Mouse (Mus musculus) central nervous system, embryonic 11.5 days (tissue): ENCODE results near the gene Hbb-bh1. TPM values are rescaled to one million over a fixed set of nuclear protein-coding genes. Genes with fewer than 3 reads are reported as not detected.

Experiments
- polyA plus RNA-seq: library from polyadenylated mRNA; depleted of rRNA; stranded (reverse); fragments of >200 nt; gene quantifications from 2 replicates; pipeline ENCODE4 v1.2.3, GENCODE M21; 2012; rRNA removed

Hbb-bh1 gene
- 1,953 and 3,124 TPM in 2 replicates for polyA plus RNA-seq

GRCm38 (mm10) chr7:103843034-103843433, at the start of gene Hbb-bh1:
Gene Hbb-bh1 (minus strand): TSS chr7:103843164.

DNA sequence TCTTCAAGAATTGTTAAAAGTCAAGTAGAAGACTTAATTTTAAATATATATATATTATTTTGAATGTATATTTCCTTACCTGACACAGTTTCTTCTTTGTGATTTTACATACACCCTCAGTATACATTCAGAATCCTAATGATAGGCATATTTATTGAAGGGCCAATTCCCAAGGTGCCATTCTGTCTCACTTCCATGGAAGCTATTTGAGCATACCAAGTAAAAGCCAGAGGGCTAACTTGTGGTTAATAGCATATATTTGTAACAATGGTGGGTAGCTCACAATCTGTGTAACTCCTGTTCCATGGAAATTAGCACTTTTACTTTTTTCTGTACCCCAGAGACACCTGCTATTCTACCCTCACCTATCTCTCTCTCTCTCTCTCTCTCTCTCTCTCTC, 43.2 kb upstream of the Hbb-bh1 start, which contains the start of gene Olfr66:
Gene Olfr66 (minus strand): TSS at position 101 of the 400 bp plus-strand sequence.

DNA sequence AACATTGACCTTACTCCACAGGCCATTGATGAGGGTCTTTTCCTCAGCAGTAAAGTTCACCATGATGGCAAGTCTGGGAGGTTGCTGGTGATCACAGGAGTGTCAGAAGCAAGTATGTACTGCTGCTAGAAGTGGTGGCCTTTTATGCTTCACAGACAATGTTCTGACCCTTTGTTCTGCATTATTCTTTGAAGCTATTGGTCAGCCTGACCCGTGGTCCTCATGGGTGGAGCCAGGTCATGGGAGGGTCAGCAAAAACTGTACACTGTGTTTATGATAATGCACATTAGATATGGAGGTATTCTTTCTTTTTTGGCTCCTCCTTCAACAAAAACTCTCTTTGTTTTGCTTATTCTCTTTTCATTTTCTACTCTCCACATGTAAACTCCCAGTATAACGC, 10.1 kb upstream of the Hbb-bh1 start, which contains the start of gene Hbb-y:
Gene Hbb-y (minus strand): TSS at position 127 of the 400 bp plus-strand sequence.

GRCm38 (mm10) chr7:103840268-103840667, 2.7 kb downstream of the Hbb-bh1 start, which contains the start of gene Hbb-bh2:
Gene Hbb-bh2 (minus strand): TSS chr7:103840520.

GRCm38 (mm10) chr7:103827808-103828207, 15.2 kb downstream of the Hbb-bh1 start, which contains the start of gene Hbb-bs:
Gene Hbb-bs (minus strand): TSS chr7:103828096.

DNA sequence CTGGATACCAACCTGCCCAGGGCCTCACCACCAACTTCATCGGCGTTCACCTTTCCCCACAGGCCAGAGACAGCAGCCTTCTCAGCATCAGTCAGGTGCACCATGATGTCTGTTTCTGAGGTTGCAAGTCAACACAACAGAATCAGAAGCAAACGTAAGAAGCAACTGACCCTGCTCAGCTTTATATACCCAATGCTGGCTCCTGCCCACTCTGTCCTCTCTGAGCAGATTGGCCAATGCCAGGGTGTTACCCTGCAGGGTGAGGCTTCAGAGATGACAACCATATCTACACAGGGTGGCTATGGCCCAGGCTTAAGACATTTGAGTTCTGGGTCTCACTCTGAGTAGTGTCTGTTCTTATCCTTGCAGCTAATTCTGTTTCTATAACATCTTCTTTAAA, 29.2 kb downstream of the Hbb-bh1 start, which contains the start of gene Hbb-bt:
Gene Hbb-bt (minus strand): TSS at position 231 of the 400 bp plus-strand sequence.

GRCm38 (mm10) chr7:103791721-103792120, 51.2 kb downstream of the Hbb-bh1 start, which contains the start of gene Olfr67:
Gene Olfr67 (minus strand): TSS chr7:103791821.

Other genes starting within 250 kb of the Hbb-bh1 start
- not detected in 2 replicates for gene Olfr619, start 242.6 kb downstream of the Hbb-bh1 start, polyA plus RNA-seq
- gene Olfr620, start 230.6 kb downstream of the Hbb-bh1 start, polyA plus RNA-seq: not detected in 2 replicates
- gene Olfr622, start 200.5 kb downstream of the Hbb-bh1 start, polyA plus RNA-seq: not detected in 2 replicates
- gene Olfr623, start 179.5 kb downstream of the Hbb-bh1 start, polyA plus RNA-seq: not detected in 2 replicates
- gene Olfr624, start 172.0 kb downstream of the Hbb-bh1 start, polyA plus RNA-seq: 0.04 TPM in 2 replicates
- gene Olfr625-ps1, start 160.4 kb downstream of the Hbb-bh1 start, polyA plus RNA-seq: not detected in 2 replicates
- not detected in 2 replicates for gene Olfr243, start 128.5 kb downstream of the Hbb-bh1 start, polyA plus RNA-seq
- gene Olfr628, start 112.8 kb downstream of the Hbb-bh1 start, polyA plus RNA-seq: not detected in 2 replicates
- not detected in 2 replicates for gene Olfr629, start 98.2 kb downstream of the Hbb-bh1 start, polyA plus RNA-seq
- gene Olfr630, start 85.8 kb downstream of the Hbb-bh1 start, polyA plus RNA-seq: not detected in 2 replicates
- gene Olfr69, start 71.6 kb downstream of the Hbb-bh1 start, polyA plus RNA-seq: not detected in 2 replicates
- not detected in 2 replicates for gene Olfr68, start 63.5 kb downstream of the Hbb-bh1 start, polyA plus RNA-seq
- not detected in 2 replicates for gene Olfr67, start 51.3 kb downstream of the Hbb-bh1 start, polyA plus RNA-seq
- gene Hbb-bt, start 29.2 kb downstream of the Hbb-bh1 start, polyA plus RNA-seq: 1,727 and 2,114 TPM in 2 replicates
- gene Hbb-bs, start 15.1 kb downstream of the Hbb-bh1 start, polyA plus RNA-seq: 1,278 and 2,335 TPM in 2 replicates
- 0.40 TPM in 1 of 2 replicates, not detected in the other for gene Hbb-bh2, start 2.6 kb downstream of the Hbb-bh1 start, polyA plus RNA-seq
- 10,518 and 17,284 TPM in 2 replicates for gene Hbb-y, start 10.1 kb upstream of the Hbb-bh1 start, polyA plus RNA-seq
- not detected in 2 replicates for gene Olfr66, start 43.1 kb upstream of the Hbb-bh1 start, polyA plus RNA-seq
- gene Olfr64, start 51.3 kb upstream of the Hbb-bh1 start, polyA plus RNA-seq: not detected in 2 replicates
- not detected in 2 replicates for gene Olfr65, start 60.3 kb upstream of the Hbb-bh1 start, polyA plus RNA-seq
- gene Olfr631, start 85.7 kb upstream of the Hbb-bh1 start, polyA plus RNA-seq: not detected in 2 replicates
- gene Olfr632, start 91.2 kb upstream of the Hbb-bh1 start, polyA plus RNA-seq: 0.11 and 0.36 TPM in 2 replicates
- gene Olfr633, start 101.3 kb upstream of the Hbb-bh1 start, polyA plus RNA-seq: not detected in 2 replicates
- not detected in 2 replicates for gene Olfr635, start 128.0 kb upstream of the Hbb-bh1 start, polyA plus RNA-seq
- gene Olfr638, start 155.6 kb upstream of the Hbb-bh1 start, polyA plus RNA-seq: not detected in 2 replicates
- gene Olfr639, start 174.1 kb upstream of the Hbb-bh1 start, polyA plus RNA-seq: not detected in 2 replicates
- gene Olfr640, start 182.4 kb upstream of the Hbb-bh1 start, polyA plus RNA-seq: not detected in 2 replicates
- not detected in 2 replicates for gene Olfr641, start 192.3 kb upstream of the Hbb-bh1 start, polyA plus RNA-seq
- gene Olfr642, start 209.5 kb upstream of the Hbb-bh1 start, polyA plus RNA-seq: not detected in 2 replicates
- not detected in 2 replicates for gene 4930516K23Rik, start 218.3 kb upstream of the Hbb-bh1 start, polyA plus RNA-seq
- not detected in 2 replicates for gene Olfr644, start 228.7 kb upstream of the Hbb-bh1 start, polyA plus RNA-seq
- not detected in 2 replicates for gene Olfr645, start 242.3 kb upstream of the Hbb-bh1 start, polyA plus RNA-seq